Mouse (Mus musculus) limb, embryonic 13.5 days (tissue): ENCODE data around the gene Rnf185. TPM values are rescaled to one million over a fixed set of nuclear protein-coding genes. Genes with fewer than 3 reads are reported as not detected.

ENCODE experiments used
- ATAC-seq: fragments of 200-750 bp; cut with Nextera tagmentation; 2 replicates; pipeline ENCODE4 v1.8.0; 2017; ENCODE audit warnings: low read depth, moderate number of reproducible peaks, moderate TSS enrichment; ENCODE audit not compliant: low FRiP score
- H3K27ac ChIP-seq: fragments of 300-500 bp; sonication (generic); 2 replicates; pipeline ENCODE4 v1.5.1; 2015; ENCODE audit warnings: inconsistent platforms, mild to moderate bottlenecking, moderate library complexity
- H3K27me3 ChIP-seq: fragments of 300-500 bp; sonication (generic); 2 replicates; pipeline ENCODE4 v1.6.1; 2015; ENCODE audit warnings: mild to moderate bottlenecking, inconsistent platforms
- H3K36me3 ChIP-seq: fragments of 300-500 bp; sonication (generic); 2 replicates; pipeline ENCODE4 v1.6.1; 2015; ENCODE audit warnings: inconsistent platforms, mild to moderate bottlenecking, moderate library complexity
- H3K4me1 ChIP-seq: fragments of 300-500 bp; sonication (generic); 2 replicates; pipeline ENCODE4 v1.6.1; 2015; ENCODE audit warnings: inconsistent platforms
- H3K4me2 ChIP-seq: fragments of 300-500 bp; sonication (generic); replicated peaks from 2 replicates; pipeline ENCODE4 v1.6.1; 2015; ENCODE audit warnings: inconsistent platforms, mild to moderate bottlenecking, moderate library complexity
- H3K4me3 ChIP-seq: fragments of 300-500 bp; sonication (generic); 2 replicates; pipeline ENCODE4 v1.5.1; 2015; ENCODE audit warnings: moderate library complexity, mild to moderate bottlenecking, inconsistent platforms
- H3K9ac ChIP-seq: fragments of 300-500 bp; sonication (generic); 2 replicates; pipeline ENCODE4 v1.6.1; 2015; ENCODE audit warnings: mild to moderate bottlenecking, inconsistent platforms
- H3K9me3 ChIP-seq: fragments of 300-500 bp; sonication (generic); 2 replicates; pipeline ENCODE4 v1.6.1; 2016; ENCODE audit warnings: inconsistent platforms
- WGBS: fragments of 180-500 bp; shearing (Covaris S2); methylation state at CpG from one replicate; pipeline ENCODE4 v1.1.7; 2015; 5-methylcytosine and 5-hydroxymethylcytosine counted together
- polyA plus RNA-seq: library from polyadenylated mRNA; unstranded; fragments of >200 nt; fragmentation: Nextera tagmentation; extraction: Ambion mirVana; gene quantifications from 2 replicates; pipeline ENCODE4 v1.2.1, GENCODE M21; 2015

The Rnf185 gene
- polyA plus RNA-seq: 39.0 and 41.3 TPM in 2 replicates

DNA sequence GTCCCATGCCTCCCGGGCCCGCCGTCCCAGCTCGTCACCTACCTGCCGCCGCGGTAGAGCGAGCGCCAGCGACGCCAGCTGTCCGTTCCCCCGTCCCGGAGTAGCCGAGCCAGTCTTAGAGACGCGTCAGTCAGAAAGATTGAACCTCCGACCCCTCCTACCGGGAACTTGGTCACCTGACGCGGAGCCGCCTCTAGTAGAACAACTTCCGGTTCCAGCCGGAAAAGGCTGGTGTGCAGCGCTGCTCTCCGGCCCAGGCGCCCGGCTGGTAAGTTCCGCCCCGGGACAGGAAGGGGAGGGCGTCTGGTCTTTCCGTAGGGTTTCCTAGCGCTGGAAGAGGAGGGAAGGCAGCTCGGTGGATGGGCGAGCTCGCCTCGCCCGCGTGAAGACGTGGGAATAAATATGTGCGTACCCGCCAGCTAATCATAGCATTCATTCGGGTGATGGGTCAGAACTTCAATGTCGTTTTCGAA is at the start of gene Rnf185:
Gene Rnf185, minus strand, starts transcription at position 197 of the 473 bp plus-strand sequence.
- peak within 1 kb of the TSS; percentile 92 for H3K4me3 ChIP-seq
- peak within 1 kb of the TSS; percentile 93 for H3K4me2 ChIP-seq
- WGBS: under 1% methylated on average over 45 of the region's 45 CpGs
- H3K4me1 ChIP-seq: peaks cover 17% of the 10 kb centered on the region
- ATAC-seq: peak; percentile 96
- H3K36me3 ChIP-seq: peaks cover 17% of the 10 kb centered on the region
- no peaks in the 10 kb centered on the region for H3K9me3 ChIP-seq
- H3K27me3 ChIP-seq: no peaks in the 10 kb centered on the region
- H3K9ac ChIP-seq: peak within 1 kb of the TSS; percentile 86
- H3K27ac ChIP-seq: peak within 1 kb of the TSS; percentile 89

DNA sequence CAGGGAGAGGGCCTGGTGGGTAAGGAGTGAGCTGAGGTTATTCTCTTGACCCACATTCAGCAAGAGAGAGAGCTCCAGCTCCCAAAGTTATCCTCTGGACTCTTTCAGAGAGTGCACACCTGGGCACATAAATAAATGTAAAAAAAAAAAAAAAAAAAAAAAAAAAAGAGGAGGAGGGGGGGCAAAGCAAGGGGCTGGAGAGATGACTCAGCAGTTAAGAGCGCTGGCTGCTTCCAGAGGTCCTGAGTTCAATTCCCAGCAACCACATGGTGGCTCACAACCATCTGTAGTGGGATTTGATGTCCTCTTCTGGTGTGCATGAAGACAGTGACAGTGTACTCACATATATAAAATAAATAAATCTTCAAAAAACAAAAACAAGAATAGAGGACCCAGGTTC is 45.1 kb upstream of the Rnf185 start:
- no peak overlapping the region for H3K9ac ChIP-seq
- H3K4me3 ChIP-seq: no peak overlapping the region
- peaks cover under 1% of the 10 kb centered on the region; the same call in 1 of the 2 replicates for H3K27me3 ChIP-seq
- ATAC-seq: no peak
- H3K36me3 ChIP-seq: no peaks in the 10 kb centered on the region
- H3K9me3 ChIP-seq: no peaks in the 10 kb centered on the region
- no peak overlapping the region for H3K4me2 ChIP-seq
- H3K4me1 ChIP-seq: no peaks in the 10 kb centered on the region
- WGBS: 100% methylated on average over 1 of the region's 1 CpGs
- no peak overlapping the region for H3K27ac ChIP-seq

DNA sequence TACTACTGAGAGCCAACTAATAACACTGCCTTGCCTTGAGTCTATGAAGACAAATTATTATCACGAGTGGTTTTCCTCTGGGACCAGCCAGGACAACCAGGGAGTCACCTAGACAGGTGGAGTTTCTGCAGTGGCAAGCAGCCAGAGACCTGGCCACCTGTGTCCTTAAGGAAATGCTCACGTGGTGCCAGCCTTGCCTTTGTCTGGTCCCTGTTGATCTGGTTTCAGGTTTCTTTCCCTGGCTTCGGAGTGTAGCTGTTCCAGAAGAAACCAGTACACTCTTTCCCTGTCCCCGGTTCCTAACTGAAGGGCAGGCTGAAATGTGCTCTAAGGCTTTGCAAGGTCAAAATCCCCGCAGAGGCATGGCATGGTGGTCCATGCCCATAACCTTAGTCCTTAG is 44.6 kb upstream of the Rnf185 start:
- no peaks in the 10 kb centered on the region for H3K4me1 ChIP-seq
- H3K27me3 ChIP-seq: no peaks in the 10 kb centered on the region
- no peak overlapping the region for H3K27ac ChIP-seq
- H3K9me3 ChIP-seq: no peaks in the 10 kb centered on the region
- H3K36me3 ChIP-seq: no peaks in the 10 kb centered on the region
- 48% methylated on average over 5 of the region's 5 CpGs for WGBS
- H3K9ac ChIP-seq: no peak overlapping the region
- H3K4me3 ChIP-seq: no peak overlapping the region
- H3K4me2 ChIP-seq: no peak overlapping the region
- no peak for ATAC-seq

DNA sequence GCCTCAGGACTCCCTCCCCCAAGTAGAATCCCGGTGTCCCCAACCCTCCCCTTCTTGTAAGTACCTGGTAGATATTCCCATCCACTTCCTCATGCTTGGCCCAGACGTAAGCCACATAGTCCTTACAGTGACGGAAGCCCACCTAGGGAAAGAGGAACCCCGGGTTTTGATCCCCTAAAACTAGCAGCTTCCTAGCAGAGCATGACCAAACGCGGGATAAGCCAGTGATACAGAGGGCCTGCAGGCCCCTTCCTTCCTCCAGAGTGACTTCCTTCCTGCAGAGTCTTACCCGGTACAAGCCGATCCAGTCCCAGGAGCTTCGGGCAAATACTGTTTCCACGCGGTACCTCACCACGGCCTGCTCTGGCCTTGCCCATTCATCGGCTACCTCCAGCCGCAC is 43.3 kb upstream of the Rnf185 start:
- H3K4me1 ChIP-seq: no peaks in the 10 kb centered on the region
- H3K27me3 ChIP-seq: no peaks in the 10 kb centered on the region
- H3K36me3 ChIP-seq: no peaks in the 10 kb centered on the region
- H3K4me3 ChIP-seq: no peak overlapping the region
- H3K9ac ChIP-seq: no peak overlapping the region
- WGBS: 86% methylated on average over 14 of the region's 14 CpGs
- no peak for ATAC-seq
- no peaks in the 10 kb centered on the region for H3K9me3 ChIP-seq
- no peak overlapping the region for H3K4me2 ChIP-seq
- H3K27ac ChIP-seq: no peak overlapping the region

DNA sequence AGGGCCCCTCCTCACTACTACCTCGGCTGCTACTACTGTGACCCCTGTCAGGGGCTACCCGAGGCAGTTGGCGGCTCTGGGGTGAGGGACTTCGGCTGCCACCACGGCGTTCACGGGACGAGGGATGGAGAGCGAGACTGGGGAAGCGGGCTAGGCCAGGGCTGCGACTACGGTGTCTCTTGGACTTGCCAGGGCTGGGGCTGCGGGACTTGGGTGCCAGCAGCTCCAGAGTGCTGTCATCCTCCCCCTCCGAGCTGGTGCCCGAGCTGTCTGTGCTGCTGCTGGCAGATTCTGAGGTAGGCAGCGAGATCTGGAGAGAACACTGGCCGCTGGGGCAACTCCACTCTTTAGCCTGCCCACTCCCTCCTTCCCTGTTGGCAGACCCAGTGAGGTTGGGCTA is 42.7 kb upstream of the Rnf185 start:
- Histone ChIP-seq H3K4me3 (no peak overlapping the region), H3K9me3 (no peaks in the 10 kb centered on the region), H3K4me1 (no peaks in the 10 kb centered on the region), H3K36me3 (no peaks in the 10 kb centered on the region), H3K9ac (no peak overlapping the region), H3K27me3 (no peaks in the 10 kb centered on the region), H3K27ac (no peak overlapping the region), H3K4me2 (no peak overlapping the region)
- WGBS: 75% methylated on average over 17 of the region's 17 CpGs
- no peak for ATAC-seq

DNA sequence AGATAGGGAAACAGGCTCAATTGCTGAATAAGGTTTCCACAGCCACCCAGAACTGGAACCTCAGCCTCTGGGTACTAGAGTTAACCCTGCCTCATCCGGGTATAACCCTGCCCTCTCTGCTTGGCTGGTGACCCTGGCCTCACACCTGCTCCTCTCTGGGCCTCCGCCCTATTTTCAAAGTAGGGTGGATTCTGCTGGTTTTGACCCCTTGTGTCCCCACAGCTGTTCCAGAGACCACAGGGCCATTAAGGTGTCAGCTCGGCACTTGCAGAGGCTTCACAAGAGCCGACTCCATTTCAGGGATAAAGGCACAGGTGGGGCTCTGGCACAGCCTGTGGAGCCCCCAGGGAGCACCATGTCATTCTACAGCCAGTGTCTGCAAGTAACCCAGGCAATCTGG is 40.6 kb upstream of the Rnf185 start:
- ATAC-seq: no peak
- Histone ChIP-seq H3K9ac (no peak overlapping the region), H3K4me2 (no peak overlapping the region), H3K27ac (no peak overlapping the region), H3K27me3 (no peaks in the 10 kb centered on the region), H3K9me3 (no peaks in the 10 kb centered on the region), H3K4me1 (peaks cover 4% of the 10 kb centered on the region; the same call in 1 of the 2 replicates), H3K4me3 (no peak overlapping the region), H3K36me3 (no peaks in the 10 kb centered on the region)
- WGBS: 54% methylated on average over 4 of the region's 4 CpGs

DNA sequence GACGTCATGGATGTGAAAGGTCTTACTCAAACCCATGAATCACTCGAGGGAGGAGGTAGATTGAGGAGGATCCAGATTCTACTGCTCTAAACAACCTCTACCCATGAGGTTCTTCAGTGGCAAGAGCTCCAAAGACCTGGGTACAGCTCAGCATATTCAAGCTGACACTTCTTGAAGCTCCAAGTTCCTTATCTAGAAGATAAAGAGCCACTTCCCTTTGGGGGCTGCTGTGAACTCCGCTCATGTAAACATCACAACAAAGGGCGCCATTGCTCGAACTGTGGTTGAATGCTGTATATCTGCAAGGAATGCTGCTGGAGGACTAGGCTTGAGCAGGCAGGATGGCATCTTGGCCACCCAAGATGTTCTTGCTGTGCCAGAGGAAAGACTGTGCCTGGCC is 36.9 kb upstream of the Rnf185 start:
- Histone ChIP-seq H3K27me3 (no peaks in the 10 kb centered on the region), H3K9me3 (no peaks in the 10 kb centered on the region), H3K9ac (no peak overlapping the region), H3K36me3 (no peaks in the 10 kb centered on the region), H3K4me3 (no peak overlapping the region), H3K4me1 (peaks cover 5% of the 10 kb centered on the region; the same call in 1 of the 2 replicates), H3K4me2 (no peak overlapping the region), H3K27ac (no peak overlapping the region)
- no peak for ATAC-seq
- 73% methylated on average over 5 of the region's 5 CpGs for WGBS

DNA sequence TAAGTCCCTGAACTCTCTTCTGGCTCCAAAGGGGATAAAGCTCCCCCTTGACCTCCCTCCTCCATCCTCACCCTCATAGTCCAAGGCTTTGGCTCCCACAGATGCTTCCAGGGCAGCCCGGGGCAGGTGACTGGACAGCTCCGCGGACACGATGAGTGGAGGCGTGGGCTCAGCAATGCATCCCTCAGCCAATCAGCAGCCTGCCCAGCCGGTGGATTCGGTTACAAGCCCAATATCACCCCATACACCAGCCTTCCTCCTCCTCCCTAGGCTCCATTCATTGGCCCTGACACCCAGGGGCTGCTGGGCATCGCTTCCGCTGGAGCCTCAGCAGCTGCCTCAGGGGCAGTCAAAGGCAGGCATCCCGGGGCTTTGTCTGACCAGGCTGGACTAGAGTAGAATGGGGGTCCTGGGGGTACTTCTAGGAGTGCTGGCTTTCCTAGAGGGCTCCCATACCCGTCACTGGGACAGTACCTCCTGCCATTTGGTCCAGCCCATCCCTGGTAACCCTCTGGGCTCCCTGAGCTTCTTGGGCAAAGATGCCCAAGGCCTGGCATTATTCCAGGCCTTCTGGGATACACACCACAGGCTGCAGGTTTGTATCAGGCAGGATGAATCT is 35.9 kb upstream of the Rnf185 start, which contains the start of gene Pla2g3:
Gene Pla2g3, plus strand, starts transcription at position 333 of the 619 bp plus-strand sequence.
- peak within 1 kb of the TSS; percentile 21; the same call in 1 of the 2 replicates for H3K4me2 ChIP-seq
- H3K4me3 ChIP-seq: no peak within 1 kb of the TSS
- H3K9me3 ChIP-seq: no peaks in the 10 kb centered on the region
- peaks cover 5% of the 10 kb centered on the region; the same call in 1 of the 2 replicates for H3K4me1 ChIP-seq
- ATAC-seq: no peak
- no peak within 1 kb of the TSS for H3K27ac ChIP-seq
- H3K27me3 ChIP-seq: no peaks in the 10 kb centered on the region
- no peaks in the 10 kb centered on the region for H3K36me3 ChIP-seq
- H3K9ac ChIP-seq: 0 out of 2 replicates have a peak within 1 kb of the TSS, but pooled peaks have one; percentile 35
- 21% methylated on average over 11 of the region's 11 CpGs for WGBS

DNA sequence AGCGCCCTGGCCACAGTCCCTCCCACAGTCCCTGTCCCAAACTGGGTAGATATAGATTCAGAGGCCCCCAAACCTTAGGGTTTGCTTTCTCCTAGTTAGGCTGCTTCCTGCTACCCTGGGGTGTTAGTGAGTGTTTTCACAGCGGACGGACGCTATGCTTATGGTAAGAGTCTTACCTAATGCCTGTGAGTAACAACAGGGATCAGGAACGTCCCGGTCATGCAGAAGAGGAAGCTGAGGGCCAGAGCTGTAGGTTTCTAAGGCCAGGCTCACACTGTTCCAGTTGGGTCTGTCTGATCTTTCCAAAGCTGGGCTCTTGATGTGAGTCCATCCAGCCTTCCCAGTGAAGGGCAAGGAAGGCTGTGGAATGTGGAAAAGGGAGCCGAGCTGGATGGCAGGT is 34.2 kb upstream of the Rnf185 start:
- H3K9me3 ChIP-seq: no peaks in the 10 kb centered on the region
- H3K27me3 ChIP-seq: no peaks in the 10 kb centered on the region
- 77% methylated on average over 7 of the region's 7 CpGs for WGBS
- no peaks in the 10 kb centered on the region for H3K36me3 ChIP-seq
- H3K27ac ChIP-seq: no peak overlapping the region
- no peak for ATAC-seq
- H3K4me1 ChIP-seq: peaks cover 9% of the 10 kb centered on the region; the same call in 1 of the 2 replicates
- H3K4me2 ChIP-seq: no peak overlapping the region
- H3K4me3 ChIP-seq: no peak overlapping the region
- no peak overlapping the region for H3K9ac ChIP-seq

DNA sequence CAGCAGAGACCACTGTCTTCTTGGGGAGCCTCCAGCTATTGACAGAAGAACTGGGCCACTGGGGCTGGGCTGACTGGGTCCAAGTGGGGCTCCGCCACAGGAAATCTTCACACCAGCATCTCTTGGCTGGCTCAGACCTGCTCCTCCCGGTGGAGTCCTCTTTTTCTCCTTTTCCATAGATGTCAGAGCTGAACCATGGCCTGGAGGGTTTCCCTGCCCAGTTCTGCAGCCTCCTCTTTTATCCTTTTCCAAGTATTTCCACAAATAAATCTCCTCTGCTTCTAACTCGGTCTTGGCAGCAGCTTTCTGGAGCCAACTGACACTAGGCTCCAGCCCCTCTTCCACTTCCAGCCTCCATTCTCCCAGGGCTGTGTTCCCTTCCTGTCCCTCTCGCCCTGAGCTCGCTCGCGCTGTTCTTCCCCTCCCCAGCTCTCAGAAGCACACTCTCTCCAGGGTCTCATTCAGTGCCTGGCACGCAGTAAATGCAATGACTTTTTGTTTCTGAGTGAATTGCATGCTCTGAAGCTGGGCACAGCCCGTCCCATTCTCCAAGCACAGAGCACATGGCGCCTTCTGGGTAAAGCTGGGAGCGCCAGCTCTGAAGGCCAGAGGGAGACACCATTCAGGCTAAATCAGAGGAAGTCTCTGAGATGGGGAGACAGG is 31.9 kb upstream of the Rnf185 start:
- H3K4me3 ChIP-seq: no peak overlapping the region
- H3K9ac ChIP-seq: no peak overlapping the region
- no peaks in the 10 kb centered on the region for H3K36me3 ChIP-seq
- H3K9me3 ChIP-seq: no peaks in the 10 kb centered on the region
- no peak overlapping the region for H3K4me2 ChIP-seq
- no peak overlapping the region for H3K27ac ChIP-seq
- H3K27me3 ChIP-seq: no peaks in the 10 kb centered on the region
- H3K4me1 ChIP-seq: peaks cover 16% of the 10 kb centered on the region
- no peak for ATAC-seq
- 59% methylated on average over 11 of the region's 11 CpGs for WGBS

DNA sequence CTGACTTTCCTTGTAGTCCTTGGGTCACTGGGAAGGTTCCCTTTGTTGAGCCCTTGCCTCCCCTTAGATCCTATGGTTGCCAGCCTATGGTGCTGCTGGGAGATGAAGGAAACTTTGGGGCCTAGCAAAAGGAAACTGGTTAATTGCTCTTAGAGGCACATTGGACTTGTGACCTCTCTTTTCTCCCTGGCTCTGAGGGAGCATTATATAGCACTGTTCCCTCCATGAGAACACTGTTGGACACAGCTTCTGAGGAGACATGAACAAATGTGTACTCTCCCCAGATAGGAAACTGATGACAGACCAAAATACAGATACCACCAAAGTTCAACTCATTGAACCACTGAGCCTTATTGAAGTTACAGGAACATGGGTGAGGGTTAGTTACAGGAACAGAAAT is 23.3 kb upstream of the Rnf185 start:
- no peaks in the 10 kb centered on the region for H3K36me3 ChIP-seq
- no peaks in the 10 kb centered on the region for H3K27me3 ChIP-seq
- no peak overlapping the region for H3K4me2 ChIP-seq
- no peak overlapping the region for H3K4me3 ChIP-seq
- no peak overlapping the region for H3K9ac ChIP-seq
- peaks cover 5% of the 10 kb centered on the region; the same call in 1 of the 2 replicates for H3K4me1 ChIP-seq
- H3K27ac ChIP-seq: no peak overlapping the region
- ATAC-seq: no peak
- H3K9me3 ChIP-seq: no peaks in the 10 kb centered on the region

DNA sequence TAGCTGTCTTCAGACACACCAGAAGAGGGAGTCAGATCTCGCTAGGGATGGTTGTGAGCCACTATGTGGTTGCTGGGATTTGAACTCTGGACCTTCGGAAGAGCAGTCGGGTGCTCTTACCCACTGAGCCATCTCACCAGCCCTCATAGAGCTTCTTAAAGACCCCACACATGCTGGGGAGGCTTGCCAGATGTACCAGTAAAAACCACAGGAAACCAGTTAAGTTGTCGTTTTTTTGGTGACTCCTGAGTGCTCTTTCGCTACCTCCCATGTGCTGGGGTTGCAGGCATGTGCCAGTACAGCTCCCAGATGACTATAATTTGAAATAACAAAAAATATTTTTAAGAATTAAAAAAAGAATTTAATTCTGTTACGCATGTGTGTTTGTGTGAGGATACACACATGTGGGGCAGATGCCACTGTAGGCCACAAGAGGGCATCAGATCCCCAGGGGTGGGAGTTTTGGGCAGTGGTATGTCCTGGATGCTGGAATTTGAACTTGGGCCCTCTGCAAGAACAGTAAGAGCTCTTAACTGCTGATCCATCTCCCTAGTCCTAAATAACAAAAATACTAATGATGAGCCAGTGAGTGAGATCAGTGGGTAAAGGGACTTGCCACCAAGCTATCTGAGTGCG is 22.4 kb upstream of the Rnf185 start:
- H3K4me3 ChIP-seq: no peak overlapping the region
- H3K27ac ChIP-seq: no peak overlapping the region
- no peaks in the 10 kb centered on the region for H3K4me1 ChIP-seq
- H3K36me3 ChIP-seq: no peaks in the 10 kb centered on the region
- H3K9ac ChIP-seq: no peak overlapping the region
- no peaks in the 10 kb centered on the region for H3K9me3 ChIP-seq
- 80% methylated on average over 7 of the region's 7 CpGs for WGBS
- no peak for ATAC-seq
- no peaks in the 10 kb centered on the region for H3K27me3 ChIP-seq
- H3K4me2 ChIP-seq: no peak overlapping the region
